8 mouse cellular contexts compared by ENCODE assay signal in the genomic region with DNA sequence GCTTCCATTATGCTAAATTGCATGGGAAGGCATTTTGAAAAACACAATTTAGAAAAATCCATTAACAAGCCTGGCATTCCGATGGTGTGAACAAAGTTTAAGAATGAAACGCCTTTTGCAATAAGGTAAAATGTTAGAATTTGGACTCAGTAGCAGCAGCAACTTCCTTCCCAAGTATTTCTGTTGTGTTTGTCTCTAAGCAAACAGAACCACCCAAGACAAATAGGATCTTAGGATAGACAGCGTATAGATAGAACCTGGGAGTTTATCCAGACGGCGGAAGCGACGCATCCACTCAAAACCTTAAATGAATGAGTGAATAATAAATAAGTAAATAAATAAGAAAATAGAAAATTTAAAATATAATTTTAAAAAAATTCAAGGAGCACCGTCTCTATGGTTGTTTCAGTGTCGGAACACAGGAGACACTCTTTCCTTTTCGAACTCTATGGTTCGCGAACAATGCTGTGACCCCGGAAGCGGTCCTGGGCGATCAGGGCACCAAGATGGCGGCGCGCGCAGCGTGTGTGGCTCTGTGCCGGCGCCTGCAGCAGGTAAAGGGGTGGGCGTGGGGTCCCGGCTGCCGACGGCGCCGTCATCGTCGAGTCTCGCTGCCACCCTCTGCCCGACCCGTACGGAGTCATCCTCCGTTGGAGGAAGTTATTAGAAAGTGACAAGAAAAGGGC. TPM values are rescaled to one million over a fixed set of nuclear protein-coding genes. Genes with fewer than 3 reads are reported as not detected.
DNase-seq lines count a peak whose midpoint lies in the region; ATAC-seq lines count a peak whose summit lies in the region.

Mrps10 (plus strand) TSS at position 487 of the 686 bp plus-strand sequence.

- 4% methylated on average over 35 of the region's 35 CpGs for WGBS in hindbrain, embryonic 15.5 days

- peak; percentile 87 for DNase-seq in T-cell, adult 2 months (ENCODE audit: low spot score)
- peak; percentile 86 to 89 for DNase-seq in cerebellum, postnatal 36 days
- peak; percentile 85 to 90 for DNase-seq in frontal cortex, postnatal 36 days (ENCODE audit: low spot score in 2 of 2)
- DNase-seq in left cerebral cortex, adult 11 months (ENCODE audit: low spot score) = peak; percentile 88
- peak; percentile 87 to 88 for DNase-seq in lung, postnatal 4 days
- peak; percentile 83 for DNase-seq in retina, postnatal 7 days (ENCODE audit: low read depth, low spot score)
- DNase-seq in urinary bladder, adult 2 months (ENCODE audit: low spot score) = peak; percentile 63

- H3K9ac ChIP-seq in hindbrain, embryonic 15.5 days = peak within 1 kb of the TSS; percentile 68

- peak within 1 kb of the TSS; percentile 87 for H3K4me2 ChIP-seq in hindbrain, embryonic 15.5 days

- H3K27ac ChIP-seq in hindbrain, embryonic 15.5 days (replicated peaks) = peak within 1 kb of the TSS; percentile 88

- H3K36me3 ChIP-seq in hindbrain, embryonic 15.5 days = peaks cover 11% of the 10 kb centered on the region; the same call in 1 of the 2 replicates

- H3K27me3 ChIP-seq in hindbrain, embryonic 15.5 days = peaks cover 6% of the 10 kb centered on the region

- peak within 1 kb of the TSS; percentile 86 for H3K4me3 ChIP-seq in hindbrain, embryonic 15.5 days

- peaks cover 18% of the 10 kb centered on the region for H3K4me1 ChIP-seq in hindbrain, embryonic 15.5 days (replicated peaks)

- H3K9me3 ChIP-seq in hindbrain, embryonic 15.5 days = no peaks in the 10 kb centered on the region

- ATAC-seq in hindbrain, embryonic 15.5 days (ENCODE audit: low FRiP score, low read depth) = peak; percentile 94

RNA-seq across cellular contexts. Expression of gene Mrps10, which starts in this region (rescaled TPM):
- polyA plus RNA-seq in hindbrain, embryonic 15.5 days (2015; fragmentation: Nextera tagmentation; extraction: Ambion mirVana) = 66.4 and 70.3 TPM in 2 replicates
- 32.1 and 34.4 TPM in 2 replicates for polyA plus RNA-seq in urinary bladder, adult 2 months (2012; rRNA removed)

Comparison
In these comparisons a context has a peak if more than half of its experiments do, and no peak if none do; other contexts are left out.
1. Peak in every context shown above with its lines: DNase-seq, ATAC-seq, H3K4me3 ChIP-seq and H3K27ac ChIP-seq.